Mouse (Mus musculus) olfactory bulb, adult 2 months (tissue): ENCODE measurements at regions not wholly inside any gene's neighbourhood (a gene's known extent, or its start where the extent isn't known, plus 50 kb on each side); places are given as distances from the start of the nearest gene placed in this dataset.

ENCODE experiments used
- H3K27ac ChIP-seq: fragments of 200-500 bp; 2 replicates; pipeline ENCODE4 v1.5.1; 2012; ENCODE audit warnings: low read depth, low read length; ENCODE audit not compliant: insufficient read depth
- H3K4me1 ChIP-seq: fragments of 200-500 bp; 2 replicates; pipeline ENCODE4 v1.6.1; 2012; ENCODE audit warnings: low read length; ENCODE audit not compliant: control insufficient read depth, insufficient read depth
- H3K4me3 ChIP-seq: fragments of 200-500 bp; 2 replicates; pipeline ENCODE4 v1.5.1; 2012; ENCODE audit warnings: mild to moderate bottlenecking, low read depth, low read length, moderate library complexity; ENCODE audit not compliant: insufficient read depth
- CTCF ChIP-seq: fragments of 200-500 bp; IDR thresholded peaks from 2 replicates; pipeline ENCODE4 v1.5.1; 2012; ENCODE audit warnings: low read depth, mild to moderate bottlenecking, low read length, moderate library complexity; ENCODE audit not compliant: insufficient read depth
- POLR2A ChIP-seq: fragments of 200-500 bp; IDR thresholded peaks from 2 replicates; pipeline ENCODE4 v1.6.1; 2012; ENCODE audit warnings: mild to moderate bottlenecking, low read depth, low read length, moderate library complexity; ENCODE audit not compliant: insufficient read depth
- WGBS: fragments of 180-500 bp; shearing (Covaris S2); methylation state at CpG from one replicate; pipeline ENCODE4 v1.1.7; 2018; 5-methylcytosine and 5-hydroxymethylcytosine counted together

DNA sequence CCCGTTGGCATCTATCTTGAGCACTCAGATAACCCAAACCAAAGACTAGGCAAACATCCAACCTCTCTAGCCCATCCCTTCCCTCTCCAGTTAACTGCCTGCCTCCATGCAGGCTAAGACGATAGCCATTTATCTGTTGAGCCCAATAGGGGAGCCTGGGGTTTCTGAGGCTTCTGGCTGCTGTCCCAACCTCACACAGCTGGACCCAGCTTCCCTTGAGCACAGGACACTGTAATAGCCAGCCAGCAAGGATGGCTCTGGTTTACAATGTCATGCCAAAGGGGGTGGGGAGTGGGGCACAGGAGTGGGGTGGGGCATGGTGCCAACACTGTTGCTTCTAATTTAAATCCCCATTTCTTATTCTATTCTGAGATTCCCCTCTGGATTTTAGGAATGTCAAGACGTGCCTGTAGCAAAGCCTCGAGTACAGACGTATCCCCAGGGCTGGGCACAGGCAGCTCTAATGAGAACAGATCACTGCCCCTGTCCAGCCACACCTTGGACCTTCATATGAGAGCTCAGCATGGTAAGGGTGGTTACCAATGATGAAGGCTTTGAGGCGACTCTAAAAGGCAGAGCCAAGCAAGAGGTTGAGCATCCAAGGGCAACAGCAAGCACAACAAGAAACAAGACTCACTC is 152.0 kb downstream of the Auh start:
- H3K27ac ChIP-seq = no peak overlapping the region
- no peak overlapping the region for H3K4me3 ChIP-seq
- WGBS = 44% methylated on average over 6 of the region's 6 CpGs
- peaks cover 12% of the 10 kb centered on the region; the same call in 1 of the 2 replicates for H3K4me1 ChIP-seq
- TF ChIP-seq CTCF (no peak), POLR2A (no peak)

DNA sequence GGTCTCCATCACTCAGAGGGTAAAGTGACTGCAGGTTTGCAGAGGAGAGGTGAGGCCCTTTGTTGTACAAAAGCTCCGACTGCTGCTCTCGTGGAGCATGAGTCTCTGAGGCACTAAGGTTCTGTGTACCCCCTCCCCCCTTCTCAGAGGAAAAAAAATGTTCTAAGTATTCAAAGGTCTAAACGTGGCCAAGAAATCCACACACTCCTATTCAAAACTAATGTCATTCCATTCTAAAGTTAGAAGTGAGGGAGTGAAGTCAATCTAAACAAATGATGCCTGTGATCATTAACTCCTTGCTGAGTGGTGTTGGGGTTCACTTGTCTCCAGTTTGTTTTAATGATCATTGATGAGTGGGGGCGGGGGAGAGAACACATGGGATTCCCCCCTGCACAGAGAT is 150.6 kb downstream of the Auh start:
- H3K4me1 ChIP-seq = peaks cover 12% of the 10 kb centered on the region; the same call in 1 of the 2 replicates
- H3K4me3 ChIP-seq = no peak overlapping the region
- TF ChIP-seq POLR2A (no peak), CTCF (no peak)
- 57% methylated on average over 4 of the region's 4 CpGs for WGBS
- H3K27ac ChIP-seq = no peak overlapping the region
